Mouse (Mus musculus) adrenal gland, postnatal 4 days (tissue): ENCODE data around the gene Gm10842. TPM values are rescaled to one million over a fixed set of nuclear protein-coding genes. Genes with fewer than 3 reads are reported as not detected.

Experiments
- total RNA-seq, 2 experiments: library from RNA; stranded (reverse); gene quantifications; 2 replicates each; pipeline ENCODE4 v1.2.3; 2021

Gm10842 gene
- total RNA-seq, 2 experiments from 2014 or later: not detected

Other genes starting within 250 kb of the Gm10842 start
- gene Efcab3, start 83.3 kb upstream of the Gm10842 start, total RNA-seq: 1 to 10 TPM; 1.3 to 1.4 TPM
- gene Mettl2, start 20.5 kb upstream of the Gm10842 start, total RNA-seq: 10 to 100 TPM; 34.8 to 37.1 TPM
- gene Tlk2, start 31.9 kb downstream of the Gm10842 start, total RNA-seq: 10 to 100 TPM; 62.8 to 67.2 TPM
- gene Mrc2, start 145.8 kb downstream of the Gm10842 start, total RNA-seq: 10 to 100 TPM; 43.5 to 49.5 TPM